Mouse (Mus musculus) megakaryocyte progenitor cell, adult 5-6 weeks (primary cell): ENCODE measurements at regions not wholly inside any gene's neighbourhood (a gene's known extent, or its start where the extent isn't known, plus 50 kb on each side); places are given as distances from the start of the nearest gene placed in this dataset.

Source experiments
- ATAC-seq: replicated peaks from 2 replicates; pipeline ENCODE4 v1.8.0; 2016; ENCODE audit warnings: mild to moderate bottlenecking, moderate TSS enrichment, inconsistent platforms; ENCODE audit not compliant: poor library complexity

DNA sequence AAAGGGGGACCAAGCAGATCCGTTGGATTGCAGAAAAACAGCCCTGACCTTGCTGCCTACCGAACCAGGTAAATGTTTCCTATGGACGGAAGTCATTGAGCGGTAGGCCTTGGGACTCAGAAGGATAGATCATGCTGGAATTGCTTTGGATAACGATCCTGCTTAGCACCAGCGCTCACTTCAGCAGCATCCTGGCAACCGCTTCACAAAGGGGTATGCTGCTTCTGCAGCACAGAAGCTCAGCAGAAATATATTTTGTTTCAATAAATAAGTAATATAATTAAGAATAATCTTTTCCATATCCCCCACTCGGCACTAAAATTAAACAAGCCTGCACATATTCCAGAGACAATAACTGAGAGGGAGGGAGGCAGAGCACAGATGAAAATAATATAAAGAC, 296.0 kb downstream of the Meis1 start:
- ATAC-seq = no peak

DNA sequence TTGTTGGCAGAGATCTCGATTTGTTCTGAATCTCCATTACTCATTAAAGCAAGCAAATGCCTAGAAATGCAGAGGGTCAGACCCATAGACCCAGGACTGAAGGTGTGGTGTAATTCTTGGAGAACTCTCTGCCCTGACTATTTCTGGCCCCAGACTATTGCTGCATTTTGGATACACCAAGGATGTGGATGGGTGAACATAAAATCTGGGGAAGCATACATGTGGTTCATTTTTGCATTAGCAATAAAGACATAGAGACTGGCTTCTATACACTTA, 303.0 kb downstream of the Meis1 start:
- ATAC-seq = no peak

DNA sequence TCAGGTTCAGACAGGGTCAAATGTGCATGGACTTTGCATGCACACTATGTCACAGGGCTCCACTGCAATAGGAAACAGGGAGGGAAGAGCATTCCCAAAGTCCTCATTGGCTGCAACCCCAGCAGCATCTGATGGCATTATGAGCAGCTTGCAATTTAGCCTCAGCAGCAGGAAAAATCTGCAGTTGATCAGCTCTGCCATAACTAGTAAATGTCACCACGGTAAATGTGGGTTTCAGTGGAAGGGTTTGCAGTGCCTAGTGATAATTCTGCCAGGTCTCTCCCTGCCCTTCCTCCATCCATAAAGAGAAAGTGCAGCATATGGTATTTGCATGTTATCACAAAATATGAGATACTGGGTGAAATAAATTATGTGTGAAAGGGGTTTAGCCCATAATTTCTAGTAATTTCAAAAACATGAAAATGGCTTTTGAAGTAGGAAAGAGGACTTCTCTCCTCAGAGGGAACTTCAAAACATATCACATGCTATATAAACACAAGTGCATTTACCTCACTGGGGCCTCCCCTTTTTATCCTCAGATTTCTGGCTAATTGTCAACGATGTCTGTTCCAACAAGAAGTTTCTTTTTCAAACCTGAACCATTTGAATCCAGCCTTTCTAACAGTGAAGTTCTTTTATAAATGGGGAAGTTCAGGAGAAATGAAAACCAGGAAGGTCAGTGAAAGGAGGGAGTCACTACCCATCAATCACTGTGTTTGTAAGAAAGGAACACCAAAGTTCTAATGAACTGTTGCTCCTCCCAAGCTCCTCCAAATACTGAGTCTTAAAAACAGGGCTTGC, 303.5 kb downstream of the Meis1 start:
- no peak for ATAC-seq

DNA sequence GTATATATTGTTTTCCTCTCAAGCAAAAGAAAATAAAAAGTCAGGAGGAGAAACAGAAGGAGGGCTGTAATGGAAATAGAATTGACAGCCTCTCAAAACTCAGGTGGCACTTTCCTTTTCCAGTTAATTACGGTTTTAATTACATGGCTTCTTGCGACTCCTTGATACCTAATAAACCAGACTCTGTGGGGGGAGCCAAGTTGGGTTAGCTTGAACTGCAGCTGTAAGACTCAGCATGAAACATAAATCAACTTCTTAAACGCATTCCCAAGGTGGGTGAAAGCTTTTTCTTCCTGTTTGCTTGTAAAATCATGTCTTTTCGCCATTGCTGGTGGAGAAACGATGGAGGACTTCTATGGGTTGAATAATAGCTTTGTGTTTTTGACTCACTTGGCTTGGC, 304.4 kb downstream of the Meis1 start:
- ATAC-seq = no peak

DNA sequence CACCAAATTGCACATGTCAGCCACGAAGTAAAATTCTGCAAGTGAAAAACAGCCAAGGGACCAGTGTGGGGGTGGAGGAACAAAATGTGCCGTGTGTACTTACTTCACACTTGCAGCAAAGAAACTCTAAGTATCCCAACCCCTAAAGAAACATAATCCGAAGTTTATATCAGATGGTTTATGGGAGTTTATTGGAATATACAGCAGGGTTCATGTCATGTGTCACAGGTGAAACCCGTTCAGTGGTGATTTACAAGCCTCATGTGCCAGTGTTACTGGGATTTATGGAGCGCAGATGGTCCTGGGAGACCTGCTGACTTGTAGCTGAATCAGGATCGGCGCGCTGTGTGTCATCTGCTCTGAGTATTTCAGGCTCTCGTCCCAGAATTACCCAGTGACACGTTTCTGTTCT, 306.1 kb downstream of the Meis1 start:
- ATAC-seq = no peak

DNA sequence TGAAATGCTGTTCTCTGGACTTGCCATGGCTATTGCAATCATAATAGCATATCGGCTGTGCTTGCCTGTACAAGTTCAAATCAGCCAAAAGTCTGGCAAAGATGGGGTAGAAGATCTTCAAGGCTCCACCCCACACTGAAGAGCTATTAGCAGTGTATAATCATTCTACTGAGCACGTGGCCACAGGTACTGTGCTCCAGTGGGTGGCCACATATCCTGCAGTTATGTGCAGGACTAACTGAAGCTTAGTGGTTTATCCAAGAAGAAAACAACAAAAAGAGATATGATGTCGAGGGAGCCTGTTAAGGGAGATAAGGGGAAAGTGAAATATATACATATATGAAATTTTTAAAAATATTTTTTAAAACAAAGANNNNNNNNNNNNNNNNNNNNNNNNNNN, 309.2 kb downstream of the Meis1 start:
- ATAC-seq = peak; percentile 63

DNA sequence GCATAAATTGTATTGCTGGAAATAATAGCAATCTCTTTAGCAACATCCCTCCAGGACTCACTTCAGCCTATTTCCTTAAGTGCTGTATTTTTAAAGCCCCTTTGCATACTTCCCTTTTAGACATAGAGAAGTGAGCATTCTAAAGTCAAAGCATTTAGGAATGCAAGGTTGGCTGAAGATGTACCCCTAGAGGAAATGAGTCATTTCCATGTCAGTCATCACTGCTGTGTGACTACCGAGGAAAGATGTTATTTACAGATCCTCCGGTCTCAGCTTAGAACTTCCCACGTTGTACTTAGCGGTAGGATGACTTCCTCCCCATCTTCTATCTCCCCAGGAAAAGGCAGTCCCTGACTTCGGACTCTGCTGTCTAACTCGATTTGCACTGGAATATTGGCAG, 337.2 kb downstream of the Meis1 start:
- ATAC-seq = peak; percentile 55

DNA sequence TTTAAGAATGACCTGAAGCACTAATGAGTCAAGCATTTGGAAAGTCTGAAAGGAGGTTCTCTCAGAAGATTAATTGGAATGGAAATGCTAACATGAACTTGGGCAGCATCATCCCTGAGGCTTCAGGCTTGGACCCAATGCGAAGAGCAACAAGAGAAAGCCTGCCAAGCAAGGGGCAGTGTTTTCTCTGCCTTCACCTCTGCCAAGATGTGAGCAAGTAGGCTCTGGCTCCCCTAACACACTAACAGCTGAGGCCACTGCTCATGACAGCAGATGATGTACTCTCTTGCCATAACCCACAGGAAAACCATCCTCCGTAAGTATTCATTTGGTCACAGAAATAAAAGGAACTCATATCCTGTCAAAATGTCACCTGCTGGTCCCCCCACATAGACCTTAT, 341.9 kb downstream of the Meis1 start:
- no peak for ATAC-seq

DNA sequence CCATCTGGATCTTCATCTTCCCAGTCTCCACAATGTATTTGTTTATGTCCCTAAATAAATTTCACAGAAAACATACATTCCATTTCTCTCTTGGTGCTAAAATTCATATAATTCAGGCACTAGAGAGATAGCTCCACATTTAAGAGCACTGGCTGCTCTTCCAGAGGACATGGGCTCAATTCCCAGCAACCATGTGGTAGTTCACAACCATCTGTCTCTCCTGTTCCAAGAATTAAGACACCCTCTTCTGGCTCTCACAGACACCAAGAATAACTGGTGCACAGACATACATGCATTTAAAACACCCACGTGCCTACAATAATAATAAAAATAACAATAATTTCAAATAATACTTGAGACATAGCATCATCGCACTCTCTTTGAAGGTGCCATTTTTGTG, 347.8 kb downstream of the Meis1 start:
- ATAC-seq = no peak

DNA sequence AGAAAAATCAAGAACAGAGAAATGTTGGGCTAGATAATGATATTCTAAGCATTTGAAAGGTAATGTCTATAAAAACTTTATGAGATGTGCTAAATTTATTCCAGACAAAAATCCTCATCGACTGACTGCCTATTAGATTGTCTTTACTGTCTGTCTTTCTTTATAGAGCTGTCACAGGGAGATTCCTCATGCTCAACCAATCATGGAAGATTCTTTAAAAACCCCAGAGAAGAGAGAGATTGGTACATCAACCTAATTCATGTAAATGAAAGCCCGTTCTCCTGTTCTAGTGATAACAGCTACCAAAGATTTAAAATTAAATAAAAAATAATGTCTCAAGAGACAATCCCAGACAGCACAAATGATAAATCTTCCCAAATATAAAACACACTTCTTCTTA, 349.5 kb downstream of the Meis1 start:
- ATAC-seq = no peak

DNA sequence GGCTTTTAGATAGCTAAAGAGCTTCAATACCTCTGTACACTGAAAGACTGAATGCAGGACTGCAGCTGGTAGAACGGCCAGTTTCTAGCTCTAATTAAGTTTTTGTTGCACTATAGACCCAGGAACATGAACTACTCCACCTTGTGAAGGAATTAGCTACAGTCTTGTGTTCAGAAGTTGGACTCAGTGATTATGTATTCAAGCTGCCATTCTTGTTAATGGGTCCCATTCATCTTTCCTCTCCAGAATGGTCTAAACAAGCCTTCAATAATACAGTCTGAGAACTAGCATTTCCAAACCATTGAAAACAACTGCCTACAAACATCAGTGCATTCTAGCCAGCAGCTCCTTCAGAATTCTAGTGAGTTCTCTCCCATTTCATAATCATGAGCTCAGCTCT, 362.4 kb downstream of the Meis1 start:
- ATAC-seq = no peak

DNA sequence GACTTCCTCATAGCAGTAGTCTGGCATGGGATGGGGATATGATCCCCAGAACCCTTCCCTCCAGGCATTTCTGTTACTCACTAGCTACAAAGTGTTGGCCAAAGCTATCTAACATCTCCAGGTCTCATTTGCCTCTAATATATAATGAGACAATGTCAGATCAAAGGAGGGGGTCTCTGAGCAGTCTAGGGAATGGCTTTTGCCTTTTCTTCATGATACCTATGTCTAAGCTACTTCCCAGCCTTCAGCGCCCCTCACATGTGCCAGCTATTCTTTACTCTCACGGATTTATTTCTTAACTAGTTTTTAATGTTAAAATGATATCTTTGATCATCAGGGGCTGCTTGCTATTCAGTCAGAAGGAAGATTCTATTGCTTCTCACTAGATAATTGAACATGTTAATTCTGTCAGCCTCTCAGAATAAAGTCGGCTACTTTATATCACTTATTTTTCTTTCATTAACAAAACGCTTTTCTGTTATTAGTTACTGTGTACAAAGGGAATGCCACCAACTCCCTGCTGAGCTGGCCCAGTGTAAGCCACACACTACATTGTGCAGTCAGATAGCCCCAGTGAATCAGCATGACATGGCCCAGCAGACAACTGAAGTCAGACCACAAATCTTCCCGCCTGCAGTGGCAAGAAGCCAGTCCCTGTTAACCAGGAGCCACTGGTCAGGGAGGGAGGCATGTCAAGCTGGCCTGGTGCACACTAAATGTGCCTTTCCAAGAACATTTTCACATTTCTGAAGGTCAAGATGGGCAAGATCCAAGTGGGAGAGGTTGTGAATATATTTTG, 386.6 kb downstream of the Meis1 start:
- peak; percentile 92 for ATAC-seq

DNA sequence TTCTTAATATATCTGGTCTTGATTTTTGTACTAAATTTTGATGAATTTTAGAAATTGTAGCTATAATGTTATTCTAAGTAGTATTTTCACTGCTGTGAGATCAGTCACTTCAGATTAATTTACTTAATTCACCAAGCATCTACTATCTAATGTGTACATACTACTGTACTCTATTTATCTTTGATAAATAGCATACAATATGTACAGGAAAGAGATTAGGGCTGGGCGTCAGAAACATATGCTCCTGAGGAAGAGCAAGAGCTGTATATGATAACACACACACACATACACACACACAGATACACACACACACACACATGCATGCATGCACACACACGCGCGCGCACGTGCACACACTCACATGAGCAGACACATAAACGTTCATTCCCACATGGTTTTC, 387.2 kb downstream of the Meis1 start:
- peak; percentile 57 for ATAC-seq

DNA sequence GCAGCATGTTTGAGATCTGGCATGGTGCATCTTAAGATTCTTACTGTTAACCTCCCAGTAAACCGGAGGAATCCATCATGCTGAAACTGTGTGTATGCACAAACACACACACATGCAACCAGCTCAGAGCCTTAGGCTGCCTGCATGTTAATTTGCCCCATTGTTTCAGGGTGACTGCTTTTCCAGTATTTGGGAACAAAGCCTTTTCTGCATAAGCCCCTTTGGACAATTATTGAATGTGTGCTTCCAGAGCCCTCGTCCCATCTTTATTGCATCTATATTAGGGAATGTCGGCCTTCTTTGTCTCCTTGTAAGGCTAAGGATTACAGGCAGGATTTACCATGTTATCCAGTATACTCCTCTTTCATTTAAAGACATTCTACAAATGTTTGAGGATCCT, 397.0 kb downstream of the Meis1 start:
- ATAC-seq = no peak

DNA sequence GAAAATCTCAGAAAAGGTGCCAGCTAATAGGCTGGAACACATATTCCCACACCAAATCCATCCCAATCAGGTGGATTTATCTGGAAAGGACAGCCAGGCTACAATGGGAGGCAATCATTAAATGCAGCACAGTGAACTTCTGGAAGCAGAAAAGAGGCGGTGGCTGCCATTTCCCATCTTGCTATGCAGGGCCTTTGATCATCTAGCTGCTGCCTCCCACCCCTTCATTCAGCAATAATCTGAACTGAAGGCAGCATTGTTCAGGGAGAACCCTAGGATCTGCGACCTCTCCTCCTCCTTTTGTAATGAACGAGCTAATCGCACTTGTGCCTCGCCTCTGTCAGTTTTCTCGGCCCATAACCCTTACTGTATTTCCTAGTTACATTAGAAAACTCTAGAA, 413.9 kb downstream of the Meis1 start:
- no peak for ATAC-seq

DNA sequence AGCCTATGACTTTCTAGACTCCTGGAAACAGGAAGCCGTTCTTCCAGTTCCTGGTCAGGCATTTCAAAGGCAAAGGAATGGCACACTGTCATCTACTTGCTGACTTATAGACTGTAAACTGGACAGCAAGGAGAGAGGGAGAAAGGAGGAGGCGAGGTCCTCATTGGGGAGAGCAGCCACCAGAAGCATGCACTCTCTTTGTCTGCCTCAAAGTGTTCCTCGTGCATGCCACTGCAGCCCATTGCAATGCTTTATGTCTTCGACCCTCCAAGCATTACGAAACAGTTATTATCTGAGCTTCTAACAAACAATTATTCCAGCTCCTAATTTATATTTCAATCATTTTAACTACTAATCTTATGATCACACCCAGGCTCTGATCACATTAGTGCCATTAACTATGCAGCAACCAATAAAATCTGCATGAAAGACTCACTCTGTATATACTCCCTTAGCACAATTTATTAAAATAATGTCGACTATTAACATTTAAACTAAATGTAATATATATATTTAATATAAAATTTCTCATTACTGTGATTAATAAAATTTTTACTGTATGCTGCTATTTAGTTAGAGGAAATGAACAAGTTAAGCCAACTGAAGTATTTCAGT, 417.1 kb downstream of the Meis1 start:
- no peak for ATAC-seq

DNA sequence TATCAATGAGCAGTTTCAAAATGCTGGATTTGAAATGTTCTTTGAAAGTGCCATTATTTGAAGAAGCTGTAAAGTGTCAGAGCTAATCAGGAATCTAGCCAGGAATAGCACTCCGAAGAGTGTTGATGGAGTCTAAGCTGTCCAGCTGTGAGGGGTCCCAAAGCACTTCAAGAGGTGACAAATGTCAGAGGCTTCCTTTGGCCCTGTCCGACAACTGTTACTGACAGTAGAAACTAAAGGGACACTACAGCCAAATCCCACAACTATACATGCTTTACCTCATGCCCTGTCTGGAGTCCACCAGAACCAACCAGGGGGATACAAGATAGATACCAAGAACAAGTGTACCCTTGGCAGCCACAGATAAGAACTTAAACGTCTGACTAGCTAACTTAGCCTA, 420.4 kb downstream of the Meis1 start:
- no peak for ATAC-seq

DNA sequence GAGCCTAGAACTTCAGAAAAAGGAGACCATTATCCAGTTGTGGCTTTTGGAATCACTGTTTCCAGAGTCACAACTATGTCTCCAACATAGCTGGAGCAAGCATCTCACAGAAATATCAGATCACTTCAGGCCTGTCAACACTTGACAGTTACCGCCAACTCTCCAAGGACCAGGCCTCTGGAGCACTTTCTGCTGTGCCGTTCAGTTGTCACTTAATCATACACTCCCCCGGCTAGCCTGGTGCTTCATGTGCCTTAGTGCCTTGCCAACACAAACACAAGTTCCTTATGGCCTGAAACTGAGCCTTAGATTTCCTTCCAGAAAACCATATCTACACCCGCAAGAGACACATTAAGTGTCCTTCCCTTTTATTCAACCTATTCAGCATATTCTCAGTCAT, 421.8 kb downstream of the Meis1 start:
- no peak for ATAC-seq

DNA sequence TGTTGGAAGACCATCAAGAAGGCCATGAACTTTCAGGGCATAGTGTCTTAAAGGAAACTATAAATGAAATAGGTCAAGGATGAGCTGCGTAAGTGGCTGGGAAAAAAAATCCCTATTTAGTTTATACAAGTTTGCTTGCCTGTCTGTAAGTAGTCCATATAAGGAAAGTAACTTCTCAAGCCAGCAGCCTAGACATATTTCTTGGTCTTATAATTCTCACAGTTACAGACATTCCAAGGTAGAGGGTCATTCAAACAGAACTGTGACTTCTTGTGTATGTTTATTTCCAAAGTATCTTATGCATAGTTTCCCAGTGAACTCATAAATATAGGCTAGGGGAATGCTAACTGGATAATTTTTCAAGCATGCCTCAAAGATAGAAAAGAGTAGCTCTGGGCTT, 428.3 kb downstream of the Meis1 start:
- no peak for ATAC-seq

DNA sequence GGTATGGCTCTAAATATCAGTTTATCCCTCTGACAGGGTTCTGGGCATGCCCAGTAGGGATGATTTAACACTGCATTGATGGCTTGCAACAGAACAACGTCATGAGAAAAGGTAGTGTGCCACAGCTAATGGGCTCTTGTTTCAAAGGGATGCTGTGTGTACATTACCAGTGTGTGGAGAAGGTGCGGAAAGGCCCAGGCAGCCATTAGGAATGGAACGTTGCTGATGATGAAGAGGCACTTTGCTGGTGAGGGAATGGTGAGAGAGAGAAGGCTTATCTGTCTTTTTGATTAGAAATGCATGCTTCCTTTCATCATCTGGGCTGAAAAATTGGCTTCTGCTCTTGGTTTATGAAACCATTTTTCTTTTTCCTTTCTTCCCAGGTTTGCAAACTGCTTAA, 432.3 kb downstream of the Meis1 start:
- no peak for ATAC-seq

DNA sequence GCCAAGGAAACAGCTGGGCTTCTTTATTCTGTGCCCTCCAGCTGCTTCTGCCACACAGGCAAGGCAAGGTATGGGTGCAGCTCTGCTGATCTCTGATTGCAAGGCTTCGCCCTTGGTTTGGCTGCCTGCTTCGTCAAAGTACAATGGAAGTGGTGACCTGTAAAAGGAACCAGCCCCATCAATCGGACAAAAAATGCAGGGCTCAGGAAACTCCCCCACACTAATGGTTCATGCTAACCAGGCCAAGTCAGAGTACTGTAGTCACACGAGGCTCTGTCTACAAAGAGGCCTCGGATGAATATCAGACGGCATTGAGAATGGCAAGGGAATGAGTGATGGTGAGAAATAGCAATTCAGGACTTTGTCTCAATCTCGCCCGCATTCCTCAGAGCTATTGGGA, 433.8 kb downstream of the Meis1 start:
- no peak for ATAC-seq

DNA sequence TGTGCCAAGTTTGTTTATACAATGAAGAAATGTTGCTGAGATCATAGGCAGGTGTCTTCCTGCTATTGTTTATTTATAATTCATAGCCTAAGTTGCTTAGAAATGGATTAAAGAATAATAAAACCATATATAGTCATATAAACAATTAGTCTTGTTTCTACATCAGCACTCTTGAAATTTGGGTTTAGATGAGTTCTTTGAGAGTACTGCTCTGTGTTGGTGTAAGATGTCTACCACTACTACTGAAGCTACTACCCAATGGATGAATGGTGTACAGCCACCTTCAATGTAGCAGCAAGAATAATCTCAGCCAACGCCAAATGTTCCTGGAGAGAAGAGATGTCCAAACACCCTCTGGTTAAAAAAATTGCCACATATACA, 436.0 kb downstream of the Meis1 start:
- ATAC-seq = no peak
